Mouse (Mus musculus) Patski (cell line): ENCODE results near the gene Gng2. TPM values are rescaled to one million over a fixed set of nuclear protein-coding genes. Genes with fewer than 3 reads are reported as not detected.

Experiments used
- ATAC-seq: fragments of 100-300 bp; one replicate; pipeline ENCODE4 v1.8.0; 2021
- CTCF ChIA-PET: fragments of 350-600 bp; sonication (Branson Sonifier 250); formaldehyde crosslinking; loops from one replicate; lab custom pipeline; 2022; ENCODE audit warnings: inconsistent platforms; lab: Charles Lee
- POLR2A ChIA-PET: fragments of 350-600 bp; sonication (Branson Sonifier 250); formaldehyde crosslinking; loops from one replicate; lab custom pipeline; 2022; ENCODE audit warnings: antibody characterized with exemption, inconsistent platforms; lab: Charles Lee
- DNase-seq: peaks from one replicate; pipeline ENCODE4 v3.0.0-alpha.2; 2011; ENCODE audit warnings: low read depth, low spot score
- H3K27me3 ChIP-seq: fragments of 371-371 bp; one replicate; pipeline ENCODE4 v1.5.1; 2021
- CTCF ChIP-seq: fragments of 100-300 bp; IDR thresholded peaks from one replicate; pipeline ENCODE4 v1.5.1; 2021
- in situ Hi-C: fragments of 300-500 bp; cut with MboI; formaldehyde crosslinking; loops from 3 replicates; pipeline ENCODE4 v1.11.1; 2018; ENCODE audit warnings: low pct_unique_long_range_greater_than_20kb, mixed read lengths
- polyA plus RNA-seq: library from polyadenylated mRNA; unstranded; gene quantifications from one replicate; pipeline ENCODE4 v1.2.3, GENCODE M21; 2021

The Gng2 gene
- polyA plus RNA-seq, 1 experiment from 2014 or later: 0.33 TPM

- peaks cover 8% of the 10 kb centered on the region for H3K27me3 ChIP-seq
- no peak for DNase-seq
- no peak for TF ChIP-seq CTCF
- in situ Hi-C loops: no loop called here
- ChIA-PET CTCF (interaction anchor here (0.9 kb wide), 2 partner anchors 29 to 54 kb away, joined by 3 read pairs; no protein-coding TSS in a partner anchor), POLR2A (no interaction called here)
- ATAC-seq: no peak
Observed at GRCm38 (mm10) chr14:19993570-19993883, 16.1 kb upstream of the Gng2 start.

GRCm38 (mm10) chr14:19992873-19993569 is 15.6 kb upstream of the Gng2 start:
- H3K27me3 ChIP-seq: peaks cover 8% of the 10 kb centered on the region
- ChIA-PET POLR2A (no interaction called here), CTCF (interaction anchor here (0.9 kb wide), 1 partner anchor 54 kb away, joined by 3 read pairs; no protein-coding TSS in a partner anchor)
- in situ Hi-C loops: no loop called here
- ATAC-seq (no peak), DNase-seq (no peak)
- no peak for TF ChIP-seq CTCF

GRCm38 (mm10) chr14:19991861-19992260 is 14.4 kb upstream of the Gng2 start:
- ATAC-seq: no peak
- TF ChIP-seq CTCF: no peak
- ChIA-PET POLR2A (no interaction called here), CTCF (no interaction called here)
- in situ Hi-C loops: no loop called here
- peaks cover 8% of the 10 kb centered on the region for H3K27me3 ChIP-seq
- DNase-seq: no peak

GRCm38 (mm10) chr14:19990436-19990993 is 13.1 kb upstream of the Gng2 start:
- no peak for TF ChIP-seq CTCF
- in situ Hi-C loops: no loop called here
- ChIA-PET POLR2A (no interaction called here), CTCF (no interaction called here)
- ATAC-seq (no peak), DNase-seq (no peak)
- H3K27me3 ChIP-seq: peaks cover 11% of the 10 kb centered on the region

- CTCF ChIA-PET: interaction anchor here (0.6 kb wide), 1 partner anchor 17 kb away, joined by 3 read pairs; no protein-coding TSS in a partner anchor
- no peak for ATAC-seq
- in situ Hi-C loops: no loop called here
- H3K27me3 ChIP-seq: peaks cover 11% of the 10 kb centered on the region
- TF ChIP-seq CTCF: no peak
- POLR2A ChIA-PET: interaction anchor here (1.0 kb wide), 1 partner anchor 10 kb away, joined by 3 read pairs; no protein-coding TSS in a partner anchor
- no peak for DNase-seq
Observed at GRCm38 (mm10) chr14:19988410-19988809, 11.0 kb upstream of the Gng2 start.

- ATAC-seq (no peak), DNase-seq (no peak)
- ChIA-PET POLR2A (interaction anchor here (0.5 kb wide), 1 partner anchor 14 kb away, joined by 3 read pairs; no protein-coding TSS in a partner anchor), CTCF (interaction anchor here (1.6 kb wide), 1 partner anchor 16 kb away, joined by 4 read pairs; no protein-coding TSS in a partner anchor)
- H3K27me3 ChIP-seq: peaks cover 3% of the 10 kb centered on the region
- in situ Hi-C loops: no loop called here
- no peak for TF ChIP-seq CTCF
Observed at GRCm38 (mm10) chr14:19987358-19987834, 10.0 kb upstream of the Gng2 start.

GRCm38 (mm10) chr14:19986614-19987357 is 9.4 kb upstream of the Gng2 start:
- no peak for ATAC-seq
- peaks cover 3% of the 10 kb centered on the region for H3K27me3 ChIP-seq
- no peak for DNase-seq
- ChIA-PET CTCF (interaction anchor here (1.6 kb wide), 1 partner anchor 17 kb away, joined by 4 read pairs; no protein-coding TSS in a partner anchor), POLR2A (no interaction called here)
- TF ChIP-seq CTCF: no peak
- in situ Hi-C loops: no loop called here

- CTCF ChIA-PET: interaction anchor here (1.6 kb wide), 1 partner anchor 17 kb away, joined by 4 read pairs; no protein-coding TSS in a partner anchor
- ATAC-seq: no peak
- in situ Hi-C loops: no loop called here
Observed at GRCm38 (mm10) chr14:19985912-19986613, 8.6 kb upstream of the Gng2 start.

GRCm38 (mm10) chr14:19985107-19985911 is 7.9 kb upstream of the Gng2 start:
- ChIA-PET CTCF (no interaction called here), POLR2A (interaction anchor here (0.6 kb wide), 1 partner anchor 1042 kb away, joined by 3 read pairs; no protein-coding TSS in a partner anchor)
- ATAC-seq: no peak
- TF ChIP-seq CTCF: no peak
- H3K27me3 ChIP-seq: peaks cover 3% of the 10 kb centered on the region
- no peak for DNase-seq
- in situ Hi-C loops: no loop called here

More at GRCm38 (mm10) chr14:19985912-19986613, 8.6 kb upstream of the Gng2 start:
- no peak for TF ChIP-seq CTCF
- no peak for DNase-seq
- POLR2A ChIA-PET: no interaction called here
- peaks cover 3% of the 10 kb centered on the region for H3K27me3 ChIP-seq
